Mouse (Mus musculus): ENCODE results near the gene Nr4a1.

DNA sequence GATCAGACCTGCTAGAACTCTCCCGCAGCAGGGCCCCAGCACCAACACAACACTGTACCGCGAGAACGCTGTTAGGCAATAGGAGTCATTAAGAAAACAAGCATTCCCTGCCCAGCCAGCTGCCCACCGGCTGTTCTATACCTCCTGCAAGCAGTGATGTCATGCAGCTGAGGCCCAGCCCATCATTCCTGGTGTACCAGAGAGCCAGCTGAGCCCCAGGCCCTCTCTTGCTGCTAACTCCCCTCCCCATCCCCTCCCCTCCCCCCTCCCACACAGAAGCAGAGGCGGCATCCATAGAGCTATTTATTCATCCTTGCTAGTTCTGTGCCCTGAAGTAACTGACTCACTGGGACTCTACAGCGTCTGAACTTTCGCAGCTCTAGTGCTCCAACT lies 33.2 kb upstream of the Nr4a1 start:
- TF ChIP-seq ETS1 (conservative IDR thresholded peaks at IDR 0.05; ENCODE audit: low read depth, low read length), result no peak
- no peak for TF ChIP-seq CHD2 (IDR thresholded peaks at IDR 0.05; ENCODE audit: low read length)
- no peak for TF ChIP-seq HCFC1 (IDR thresholded peaks at IDR 0.05; ENCODE audit: low read depth, low read length)
- TF ChIP-seq POLR2AphosphoS2 (IDR thresholded peaks at IDR 0.05; ENCODE audit: low read depth, low read length), result no peak
- TF ChIP-seq SMC3 (IDR thresholded peaks at IDR 0.05; ENCODE audit: low read depth, low read length), result no peak
- no peak for TF ChIP-seq NELFE (IDR thresholded peaks at IDR 0.05; ENCODE audit: low read depth, low read length)
- no peak for TF ChIP-seq CTCF (conservative IDR thresholded peaks at IDR 0.05 in 1 of 2, IDR thresholded peaks at IDR 0.05 in 1 of 2; ENCODE audit: low read depth in 2 of 2, low read length in 2 of 2)
- TF ChIP-seq EP300 (IDR thresholded peaks at IDR 0.05; ENCODE audit: low read length), result no peak
- no peak for TF ChIP-seq POLR2A (IDR thresholded peaks at IDR 0.05; ENCODE audit: low read depth, low read length)
- TF ChIP-seq TCF12 (IDR thresholded peaks at IDR 0.05; ENCODE audit: low read depth, low read length), result no peak

Measured in CH12.LX (cell line).